ENCODE assay signal across 16 mouse cellular contexts in genomic region chr10:117603130-117603833, GRCm38 (mm10).
"Had no signal": no experiment of that assay in that cellular context is flagged by ENCODE, and none has a peak within 500 bp of the region (broad histone marks: within the 10 kb centered on the region; RNA-seq: fewer than 3 reads in every experiment).

No protein-coding gene starts in this region.

- H3K9me3 ChIP-seq: midbrain, embryonic 10.5 days; midbrain, embryonic 12.5 days; neural tube, embryonic 12.5 days had no signal

- H3K27me3 ChIP-seq: midbrain, embryonic 12.5 days; neural tube, embryonic 12.5 days had no signal

- H3K4me2 ChIP-seq: lung, embryonic 14.5 days; midbrain, embryonic 12.5 days; neural tube, embryonic 12.5 days had no signal

- DNase-seq: lung, adult 18-20 months; lung, embryonic 14.5 days; lung, postnatal 10 days; lung, postnatal 4 days; midbrain, embryonic 14.5 days; retina, postnatal 1 day; right cerebral cortex, postnatal 14 days; spleen, adult 18-20 months; thymus, adult 18-20 months; thymus, postnatal 25 days; thymus, postnatal 4 days had no signal

- H3K36me3 ChIP-seq: midbrain, embryonic 10.5 days; midbrain, embryonic 12.5 days; neural tube, embryonic 12.5 days had no signal

- H3K4me3 ChIP-seq: midbrain, embryonic 10.5 days; midbrain, embryonic 12.5 days; myocyte; neural tube, embryonic 12.5 days had no signal

- ATAC-seq: midbrain, embryonic 16.5 days had no signal

- H3K27ac ChIP-seq: midbrain, embryonic 10.5 days; midbrain, embryonic 12.5 days; neural tube, embryonic 12.5 days had no signal

- H3K4me1 ChIP-seq: midbrain, embryonic 10.5 days; midbrain, embryonic 12.5 days; neural tube, embryonic 12.5 days had no signal

- H3K9ac ChIP-seq: lung, embryonic 14.5 days; midbrain, embryonic 12.5 days; neural tube, embryonic 12.5 days had no signal
